Mouse (Mus musculus): ENCODE data around the gene Nrd1. TPM values are rescaled to one million over a fixed set of nuclear protein-coding genes. Genes with fewer than 3 reads are reported as not detected.

Gene Nrd1
- total RNA-seq, 2 experiments from 2014 or later, result 137 to 141 TPM

DNA sequence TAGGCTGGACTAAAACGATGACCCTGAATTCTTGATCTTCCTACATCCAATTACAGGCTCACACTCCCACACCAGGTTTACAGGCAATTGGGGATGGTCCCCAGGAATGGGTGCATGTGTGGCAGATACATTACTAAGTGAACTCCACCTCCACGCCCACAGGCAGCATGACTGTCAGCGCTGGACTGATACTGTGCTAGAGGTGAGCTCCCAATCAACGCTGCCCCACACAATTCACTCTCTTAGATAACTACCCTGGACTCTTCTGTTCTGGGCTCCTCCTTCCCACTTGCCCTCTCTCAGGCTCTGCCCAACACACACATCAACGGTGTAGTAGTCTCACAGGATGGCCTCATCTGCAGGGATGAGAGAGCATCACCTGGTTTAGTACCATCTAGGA is 91.9 kb downstream of the Nrd1 start:
- DNase-seq (ENCODE audit: low spot score in 2 of 2), result no peak

DNA sequence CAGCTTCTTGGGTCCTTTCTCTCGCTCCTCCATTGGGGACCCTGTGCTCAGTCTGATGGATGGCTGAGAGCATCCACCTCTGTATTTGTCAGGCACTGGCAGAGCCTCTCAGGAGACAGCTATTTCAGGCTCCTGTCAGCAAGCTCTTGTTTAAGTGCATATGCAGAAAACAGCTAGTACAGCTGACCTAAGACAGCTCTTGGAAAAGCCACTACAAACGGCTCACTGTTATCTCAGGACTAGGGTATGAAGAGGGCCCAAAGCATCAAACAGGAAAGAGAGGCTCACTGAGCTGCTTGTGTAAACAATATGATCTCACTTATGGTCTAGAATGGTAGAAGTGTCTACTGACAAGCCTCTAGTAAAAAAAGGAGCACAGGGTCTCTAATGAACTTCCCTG is 93.8 kb downstream of the Nrd1 start:
- no peak for DNase-seq (ENCODE audit: low spot score in 2 of 2)

DNA sequence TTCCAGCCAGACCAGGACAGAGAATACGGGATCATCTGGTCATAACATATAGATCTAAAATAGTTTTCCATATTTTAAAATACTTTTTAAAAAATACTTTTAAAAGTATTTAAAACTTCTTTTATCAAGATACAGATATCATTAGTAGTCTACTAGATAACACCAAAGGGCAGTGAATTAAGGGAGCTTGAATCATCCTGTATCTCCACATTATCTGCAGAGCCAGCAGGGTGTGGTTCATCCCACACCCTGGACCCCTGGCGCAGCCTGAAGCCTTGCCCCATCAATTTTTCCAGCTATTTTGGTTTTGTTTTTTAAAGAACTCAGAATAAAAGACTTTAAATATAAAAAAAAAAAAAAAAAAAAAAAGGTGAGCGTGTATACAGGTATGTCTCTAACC is 98.4 kb downstream of the Nrd1 start:
- DNase-seq (ENCODE audit: low spot score in 2 of 2), result no peak

DNA sequence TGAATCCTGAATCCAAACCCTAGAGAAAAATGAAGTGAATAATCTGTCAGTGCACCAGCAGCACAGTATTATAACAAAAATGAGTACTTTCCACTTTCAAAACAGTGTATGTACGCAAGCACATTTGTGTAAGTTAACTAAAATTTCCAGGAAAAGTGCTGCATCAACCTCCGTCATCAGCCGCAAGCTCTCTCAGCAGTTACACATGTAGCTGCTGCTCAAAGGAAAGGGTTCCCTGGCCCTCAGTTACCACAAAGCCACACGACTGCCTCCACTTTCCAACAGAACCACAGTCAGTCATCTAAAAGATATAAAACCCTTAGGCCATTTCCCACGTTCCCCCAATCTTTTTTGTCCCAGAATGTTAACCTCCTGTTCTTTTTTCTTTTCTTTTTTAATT is 102.1 kb downstream of the Nrd1 start:
- no peak for DNase-seq (ENCODE audit: low spot score in 2 of 2)

DNA sequence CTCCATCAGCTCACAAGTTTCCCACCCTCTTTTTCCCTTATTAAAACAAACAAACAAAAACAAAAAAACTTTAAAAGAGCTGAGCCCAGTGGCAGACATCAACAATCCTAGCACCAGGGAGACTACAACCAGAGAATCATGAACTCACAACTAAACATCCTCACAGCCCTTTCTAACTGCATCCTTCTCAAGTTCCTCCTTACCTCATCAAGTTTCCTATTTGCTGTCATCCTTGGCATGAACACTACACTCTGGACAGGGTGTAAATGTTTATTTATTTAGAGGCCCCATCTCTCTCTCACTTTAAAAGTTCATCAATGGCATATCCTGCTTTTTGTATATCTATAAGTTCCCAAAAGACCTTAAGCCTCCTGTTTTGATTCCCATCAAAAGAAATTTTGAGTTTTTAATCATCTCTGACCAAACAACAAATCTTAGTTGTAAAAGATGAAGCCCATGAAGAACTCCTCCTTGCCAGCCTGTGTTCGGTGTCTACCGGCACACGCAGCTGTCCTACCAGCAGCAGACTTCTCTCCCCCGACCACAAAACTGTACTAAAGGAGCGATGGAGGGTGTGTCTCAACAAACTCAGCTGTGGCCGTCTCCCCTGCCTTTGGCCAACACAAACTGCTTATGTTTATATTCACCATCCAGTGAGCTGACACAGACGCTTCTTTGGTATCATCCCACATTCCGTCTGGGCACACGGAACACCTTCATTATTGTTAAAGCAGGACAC is 102.9 kb downstream of the Nrd1 start:
- DNase-seq (ENCODE audit: low spot score in 2 of 2), result no peak

DNA sequence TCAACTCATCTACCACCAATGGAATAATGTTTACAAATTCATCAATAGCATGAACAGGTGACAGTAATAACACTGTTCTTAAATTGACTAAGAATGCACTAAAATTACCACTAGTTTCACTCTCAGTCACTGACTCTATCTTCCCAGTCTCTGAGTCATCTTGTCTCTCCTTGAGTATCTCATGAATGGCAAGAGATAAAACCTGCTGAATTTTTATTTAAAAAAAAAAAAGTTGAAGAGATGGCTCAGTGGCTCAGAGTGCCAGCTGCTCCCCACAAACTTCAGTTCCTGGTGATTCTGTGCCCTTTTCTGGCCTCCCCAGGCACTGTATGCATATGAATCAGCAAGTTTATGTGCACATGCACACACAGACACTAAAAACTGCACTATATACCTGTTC is 104.8 kb downstream of the Nrd1 start:
- DNase-seq (ENCODE audit: low spot score in 2 of 2), result no peak

DNA sequence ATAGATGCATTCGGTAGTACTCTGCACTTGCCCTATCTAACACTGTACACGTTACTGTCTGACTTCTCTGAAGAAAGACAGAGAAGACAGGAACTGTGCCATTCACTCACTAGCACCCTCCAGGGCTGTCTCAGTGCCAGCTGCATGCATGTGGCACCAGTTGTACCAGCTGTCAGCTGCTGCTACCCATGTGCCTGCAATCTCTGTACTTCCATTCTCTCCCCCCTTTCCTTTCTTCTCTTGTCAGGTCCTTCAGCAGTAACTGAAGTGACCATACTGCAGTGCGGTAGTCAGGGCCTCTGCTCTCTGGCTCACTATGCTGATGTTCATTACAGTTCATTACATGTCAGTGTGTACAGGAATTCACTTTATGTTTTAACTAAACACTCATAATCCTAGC is 105.6 kb downstream of the Nrd1 start:
- DNase-seq (ENCODE audit: low spot score in 2 of 2), result no peak

DNA sequence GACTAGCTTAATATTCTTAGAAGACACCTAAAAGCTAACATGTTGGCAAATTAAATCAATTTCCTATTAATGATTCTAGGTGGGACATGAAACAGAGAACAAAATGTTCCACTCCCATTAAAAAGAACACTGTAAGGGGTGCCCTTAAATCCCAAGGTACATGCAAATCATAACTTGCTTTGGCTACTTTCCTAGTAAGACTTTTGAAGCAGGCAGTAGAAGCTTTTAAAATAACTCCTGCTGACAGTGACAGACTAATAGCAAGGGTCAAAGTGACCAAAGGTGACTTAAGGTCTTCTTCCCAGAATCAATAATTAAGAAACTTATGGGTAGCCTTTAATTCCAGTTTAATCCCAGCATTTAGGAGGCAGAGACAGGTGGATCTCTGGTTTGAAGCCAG is 106.1 kb downstream of the Nrd1 start:
- DNase-seq (ENCODE audit: low spot score in 2 of 2), result no peak

DNA sequence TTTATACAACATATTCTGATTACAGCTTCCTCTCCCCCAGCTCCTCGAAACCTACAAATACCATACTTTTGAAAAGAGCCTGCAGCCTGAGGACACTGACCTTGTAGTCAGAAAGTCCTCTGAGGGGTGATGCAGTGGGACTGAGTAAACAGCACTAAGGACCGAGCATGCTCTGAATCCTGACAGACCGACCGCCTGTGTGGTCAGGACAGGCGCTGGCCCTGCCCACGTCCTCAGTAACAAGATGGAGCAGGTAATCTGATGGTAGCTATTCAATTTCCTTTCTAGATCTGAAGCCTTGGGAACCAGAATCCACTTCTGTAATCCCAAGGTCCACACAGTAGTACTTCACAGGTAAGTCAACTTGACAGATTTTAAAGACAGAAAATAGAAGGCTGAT is 108.6 kb downstream of the Nrd1 start:
- DNase-seq (ENCODE audit: low spot score in 2 of 2), result no peak

DNA sequence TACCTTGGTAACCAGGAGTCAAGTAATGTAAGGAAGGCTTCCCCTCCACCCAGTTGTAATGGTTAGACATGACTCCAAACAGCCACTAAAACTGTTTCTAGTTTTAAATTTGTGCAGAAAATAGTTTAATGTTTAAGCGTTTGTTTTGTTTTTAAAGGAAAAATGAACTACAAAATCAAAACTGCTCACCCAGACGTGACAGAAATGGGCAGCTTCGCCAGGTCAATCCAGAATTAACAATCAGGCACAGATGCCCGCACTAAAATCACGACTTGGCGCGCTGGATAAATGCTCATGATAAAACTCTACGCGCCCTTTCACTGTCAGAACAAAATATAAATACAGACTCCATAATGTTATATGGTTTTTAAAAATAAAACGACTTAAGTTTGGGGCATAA is 109.2 kb downstream of the Nrd1 start:
- DNase-seq (ENCODE audit: low spot score in 2 of 2), result no peak

DNA sequence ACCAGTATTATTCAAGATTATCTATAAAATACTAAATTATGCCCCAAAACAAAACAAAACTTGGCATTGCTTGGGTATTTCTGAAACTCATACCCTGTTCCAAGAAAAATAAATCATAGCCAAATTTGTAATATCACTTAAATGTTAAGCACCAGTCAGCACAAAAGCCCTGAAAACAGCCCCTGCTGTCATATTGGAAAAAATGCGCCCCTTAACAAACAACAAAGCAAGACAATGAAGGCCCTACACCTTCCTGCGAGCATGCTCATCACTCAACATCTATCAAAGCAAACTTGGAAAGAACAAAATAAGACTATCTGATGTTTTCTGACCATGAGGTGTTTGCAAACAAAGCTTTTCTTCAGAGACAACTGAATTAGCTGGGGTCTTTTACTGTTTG is 110.5 kb downstream of the Nrd1 start:
- no peak for DNase-seq (ENCODE audit: low spot score in 2 of 2)

Small RNA genes lying within 50 kb of the gene (microRNA-seq; reads per million reads assigned to microRNA genes)
- 0 reads per million in 2 experiments for gene Mir761

Other genes with a start within 250 kb of the Nrd1 start
- gene Zfyve9, start 219.9 kb upstream of the Nrd1 start, total RNA-seq (2021), result 10 to 100 TPM; 45.4 to 45.6 TPM
- gene Btf3l4, start 167.0 kb upstream of the Nrd1 start, total RNA-seq (2021), result 100 to 1,000 TPM in 1 of 2 experiments, 10 to 100 TPM in 1; 94.1 to 117 TPM
- 10 to 100 TPM; 45.2 to 45.9 TPM for gene Txndc12, start 166.1 kb upstream of the Nrd1 start, total RNA-seq (2021)
- gene Kti12, start 152.9 kb upstream of the Nrd1 start, total RNA-seq (2021), result 10 to 100 TPM; 17.8 to 20.6 TPM
- under 1 TPM in 1 of 2 experiments, not detected in 1; 0.36 TPM for gene A730015C16Rik, start 152.0 kb upstream of the Nrd1 start, total RNA-seq (2021)
- gene Rab3b, start 121.6 kb upstream of the Nrd1 start, total RNA-seq (2021), result 10 to 100 TPM; 85.5 to 89.5 TPM
- 10 to 100 TPM; 56.5 to 63.7 TPM for gene Osbpl9, start 201.6 kb downstream of the Nrd1 start, total RNA-seq (2021)
- gene Calr4, start 233.8 kb downstream of the Nrd1 start, total RNA-seq (2021), result under 1 TPM; 0.71 to 0.85 TPM

All from layer of hippocampus, postnatal 10 days (tissue).